Mouse (Mus musculus) kidney, adult 2 months (tissue): ENCODE measurements around the gene Pigr. TPM values are rescaled to one million over a fixed set of nuclear protein-coding genes. Genes with fewer than 3 reads are reported as not detected.

Experiments
- DNase-seq: peaks from one replicate; pipeline ENCODE4 v3.0.0; 2021
- H3K27ac ChIP-seq: fragments of 200-500 bp; 2 replicates; pipeline ENCODE4 v1.5.1; 2012; ENCODE audit warnings: low read depth, low read length, control low read depth, inconsistent platforms; ENCODE audit not compliant: insufficient read depth
- H3K27me3 ChIP-seq: fragments of 200-500 bp; replicated peaks from 2 replicates; pipeline ENCODE4 v1.6.1; 2012; ENCODE audit warnings: mild to moderate bottlenecking, moderate library complexity, low read length, inconsistent platforms; ENCODE audit not compliant: control insufficient read depth, insufficient read depth
- H3K36me3 ChIP-seq: fragments of 200-500 bp; 2 replicates; pipeline ENCODE4 v1.6.1; 2012; ENCODE audit warnings: mild to moderate bottlenecking, moderate library complexity, low read length, inconsistent platforms; ENCODE audit not compliant: control insufficient read depth, insufficient read depth
- H3K4me1 ChIP-seq: fragments of 200-500 bp; 2 replicates; pipeline ENCODE4 v1.6.1; 2011; ENCODE audit warnings: low read length; ENCODE audit not compliant: control insufficient read depth, insufficient read depth
- H3K4me3 ChIP-seq: fragments of 200-500 bp; 2 replicates; pipeline ENCODE4 v1.5.1; 2011; ENCODE audit warnings: mild to moderate bottlenecking, low read depth, low read length, control low read depth; ENCODE audit not compliant: insufficient read depth
- CTCF ChIP-seq: fragments of 200-500 bp; conservative IDR thresholded peaks from 2 replicates; pipeline ENCODE4 v1.5.1; 2011; ENCODE audit warnings: low read depth, mild to moderate bottlenecking, control low read depth, low read length, moderate library complexity, mixed read lengths; ENCODE audit not compliant: insufficient read depth, insufficient read length
- POLR2A ChIP-seq: fragments of 200-500 bp; IDR thresholded peaks from one replicate; pipeline ENCODE4 v1.6.1; 2011; ENCODE audit warnings: low read depth, low read length, control low read depth
- WGBS: fragments of 180-500 bp; shearing (Covaris S2); methylation state at CpG from one replicate; pipeline ENCODE4 v1.1.7; 2018; 5-methylcytosine and 5-hydroxymethylcytosine counted together
- polyA plus RNA-seq: library from polyadenylated mRNA; depleted of rRNA; stranded (reverse); fragments of >200 nt; gene quantifications from 2 replicates; pipeline ENCODE4 v1.2.3, GENCODE M21; 2012

Gene Pigr
- polyA plus RNA-seq, 1 experiment: 26.4 TPM

DNA sequence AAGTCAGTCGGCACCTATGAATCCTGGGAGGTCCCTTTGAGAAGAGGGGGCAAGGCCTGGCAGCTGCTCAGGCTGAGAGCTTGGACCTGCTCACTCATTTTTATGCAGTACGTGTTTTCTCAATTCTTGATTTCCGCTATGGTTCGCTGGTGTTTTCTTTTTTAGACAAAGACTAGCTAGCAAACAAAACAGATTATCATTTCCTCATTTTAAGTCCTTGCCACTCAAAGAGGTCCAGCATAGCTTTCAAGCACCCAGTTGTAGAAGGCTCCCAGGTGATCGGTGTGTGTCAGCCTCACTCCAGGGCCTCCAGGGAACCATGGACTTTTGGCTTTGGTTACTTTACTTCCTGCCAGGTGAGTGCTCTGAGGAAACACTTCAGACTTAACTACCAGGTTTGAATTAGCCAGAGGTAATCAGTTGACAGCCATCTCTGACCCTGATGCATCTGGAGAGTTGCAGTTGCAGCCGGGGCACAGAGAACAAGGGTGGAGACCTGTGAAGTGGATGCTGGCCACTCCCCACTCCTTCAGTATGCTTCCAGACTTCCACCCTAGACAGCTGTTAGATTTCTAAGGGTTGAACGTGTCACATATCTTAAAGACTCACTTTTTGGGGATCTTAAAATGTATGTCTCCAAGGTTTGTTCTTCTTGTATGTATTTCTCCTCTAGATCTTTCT lies 39.2 kb downstream of the Pigr start, which contains the start of gene Fcmr:
Gene Fcmr (plus strand): TSS at position 129 of the 681 bp plus-strand sequence.
- no peak for TF ChIP-seq POLR2A
- TF ChIP-seq CTCF: no peak
- WGBS: 76% methylated on average over 7 of the region's 7 CpGs
- Histone ChIP-seq H3K27ac (no peak within 1 kb of the TSS), H3K4me1 (no peaks in the 10 kb centered on the region), H3K27me3 (no peaks in the 10 kb centered on the region), H3K4me3 (no peak within 1 kb of the TSS), H3K36me3 (no peaks in the 10 kb centered on the region)
- DNase-seq: no peak

DNA sequence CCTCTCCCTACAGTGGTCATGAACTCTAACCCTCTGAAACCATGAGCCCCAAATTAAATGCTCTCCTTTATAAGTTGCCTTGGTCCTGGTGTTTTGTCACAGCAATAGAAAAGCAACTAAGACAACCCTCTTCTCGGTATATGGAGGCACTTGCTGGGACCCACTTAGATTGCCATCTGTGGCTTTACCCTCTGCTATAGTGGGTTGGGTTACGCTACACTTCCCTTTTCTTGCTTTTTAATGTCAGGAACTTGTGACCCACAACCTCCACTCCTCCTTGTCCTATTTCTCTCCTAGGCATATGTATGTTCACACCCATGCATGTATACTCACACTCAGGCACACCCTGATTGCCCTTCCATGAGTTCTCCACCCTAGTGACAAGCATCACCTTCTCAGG lies 46.4 kb downstream of the Pigr start:
- Histone ChIP-seq H3K27ac (no peak overlapping the region), H3K4me1 (no peaks in the 10 kb centered on the region), H3K27me3 (no peaks in the 10 kb centered on the region), H3K4me3 (no peak overlapping the region), H3K36me3 (no peaks in the 10 kb centered on the region)
- no peak for DNase-seq
- 90% methylated on average over 2 of the region's 2 CpGs for WGBS
- TF ChIP-seq POLR2A (no peak), CTCF (no peak)

DNA sequence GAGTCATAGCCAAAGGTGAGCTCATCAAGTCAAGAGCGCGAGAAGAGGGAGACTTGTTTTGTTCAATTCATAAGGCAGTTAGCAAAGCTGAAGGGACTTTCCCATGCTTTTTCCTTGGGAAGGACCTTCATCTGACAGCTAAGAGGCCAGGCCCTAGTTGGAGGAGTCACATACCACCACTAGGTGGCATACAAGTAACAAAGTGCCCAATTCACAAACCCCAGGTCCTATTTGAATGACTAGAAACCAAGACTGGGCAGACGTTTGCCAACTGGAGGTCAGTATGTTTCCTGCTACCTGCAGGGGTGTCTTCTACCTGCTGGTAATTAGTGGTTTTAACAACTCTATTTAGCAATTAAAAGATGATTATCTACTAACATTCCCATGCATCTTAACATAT lies 48.7 kb downstream of the Pigr start:
- 34% methylated on average over 3 of the region's 3 CpGs for WGBS
- no peak overlapping the region for H3K27ac ChIP-seq
- no peak overlapping the region for H3K4me3 ChIP-seq
- TF ChIP-seq CTCF (peak; percentile 71), POLR2A (no peak)
- DNase-seq: peak; percentile 75
- no peaks in the 10 kb centered on the region for H3K27me3 ChIP-seq
- H3K36me3 ChIP-seq: no peaks in the 10 kb centered on the region
- H3K4me1 ChIP-seq: no peaks in the 10 kb centered on the region

- TF ChIP-seq POLR2A (no peak), CTCF (no peak)
- no peak for DNase-seq
- Histone ChIP-seq H3K27me3 (no peaks in the 10 kb centered on the region), H3K36me3 (no peaks in the 10 kb centered on the region), H3K4me1 (no peaks in the 10 kb centered on the region), H3K27ac (no peak overlapping the region), H3K4me3 (no peak overlapping the region)
- 83% methylated on average over 3 of the region's 3 CpGs for WGBS
These were observed 49.4 kb downstream of the Pigr start for GRCm38 (mm10) chr1:130875910-130876309.

GRCm38 (mm10) chr1:130876931-130877509 lies 50.5 kb downstream of the Pigr start:
- Histone ChIP-seq H3K4me3 (no peak overlapping the region), H3K27me3 (no peaks in the 10 kb centered on the region), H3K36me3 (no peaks in the 10 kb centered on the region), H3K4me1 (no peaks in the 10 kb centered on the region), H3K27ac (no peak overlapping the region)
- DNase-seq: peak; percentile 75
- WGBS: 21% methylated on average over 3 of the region's 3 CpGs
- TF ChIP-seq POLR2A (no peak), CTCF (peak; percentile 31)

DNA sequence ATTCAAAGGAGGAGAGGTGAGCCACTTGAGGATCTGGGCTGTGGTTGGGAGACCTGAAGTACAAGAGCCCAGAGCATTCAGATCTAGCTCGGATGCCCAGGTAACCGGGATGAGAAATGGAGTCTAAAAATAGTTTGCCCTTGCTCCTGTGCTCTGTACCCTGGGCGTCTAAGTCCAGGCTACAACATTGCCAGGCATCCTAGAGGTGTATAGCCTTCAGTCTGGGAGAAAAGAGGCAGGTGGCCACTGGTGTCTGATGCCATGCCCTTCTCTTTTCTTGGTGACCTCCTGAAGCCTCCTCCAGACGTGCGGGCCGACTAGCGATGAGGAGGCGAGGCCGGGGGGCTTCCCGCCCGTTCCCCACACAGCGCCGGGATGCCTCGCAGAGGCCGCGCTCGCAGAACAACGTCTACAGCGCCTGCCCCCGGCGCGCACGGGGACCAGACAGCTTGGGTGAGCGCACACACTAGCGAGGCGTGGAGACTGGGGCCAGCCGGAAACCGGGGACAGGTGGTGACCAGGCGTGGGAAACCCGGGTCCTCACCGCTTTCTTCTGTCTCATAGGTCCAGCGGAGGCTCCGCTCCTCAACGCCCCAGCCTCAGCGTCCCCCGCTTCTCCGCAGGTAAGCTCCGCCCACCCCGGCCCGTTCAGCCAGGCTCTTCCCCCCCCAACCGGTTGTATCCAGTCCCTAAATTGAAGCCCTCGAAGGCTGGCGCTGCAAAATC lies 51.6 kb downstream of the Pigr start:
- Histone ChIP-seq H3K27me3 (no peaks in the 10 kb centered on the region), H3K27ac (no peak overlapping the region), H3K36me3 (no peaks in the 10 kb centered on the region), H3K4me1 (no peaks in the 10 kb centered on the region), H3K4me3 (peak overlapping the region; percentile 15)
- WGBS: 2% methylated on average over 43 of the region's 43 CpGs
- peak; percentile 32 for DNase-seq
- TF ChIP-seq CTCF (no peak), POLR2A (no peak)

GRCm38 (mm10) chr1:130879927-130880326 lies 53.4 kb downstream of the Pigr start:
- DNase-seq: no peak
- H3K27me3 ChIP-seq: no peaks in the 10 kb centered on the region
- 93% methylated on average over 7 of the region's 7 CpGs for WGBS
- no peaks in the 10 kb centered on the region for H3K36me3 ChIP-seq
- no peaks in the 10 kb centered on the region for H3K4me1 ChIP-seq
- H3K4me3 ChIP-seq: no peak overlapping the region
- no peak overlapping the region for H3K27ac ChIP-seq
- no peak for TF ChIP-seq CTCF
- TF ChIP-seq POLR2A: no peak
